Mouse (Mus musculus) spleen, adult 12 weeks (tissue): ENCODE measurements around the gene Rbm28.

Source experiments
- DNase-seq: peaks from one replicate; pipeline ENCODE4 v3.0.0; 2022; ENCODE audit warnings: low spot score

Gene Rbm28

GRCm38 (mm10) chr6:29143608-29144007, 21.2 kb downstream of the Rbm28 start:
- no peak for DNase-seq

- no peak for DNase-seq
These were observed 27.4 kb downstream of the Rbm28 start for GRCm38 (mm10) chr6:29137441-29137840.

- no peak for DNase-seq
These were observed 31.7 kb downstream of the Rbm28 start for GRCm38 (mm10) chr6:29133100-29133499.

- DNase-seq: no peak
These were observed 37.9 kb downstream of the Rbm28 start for GRCm38 (mm10) chr6:29126878-29127426.

GRCm38 (mm10) chr6:29119990-29120389, 44.8 kb downstream of the Rbm28 start:
- DNase-seq: no peak

- no peak for DNase-seq
These were observed 45.8 kb downstream of the Rbm28 start for GRCm38 (mm10) chr6:29118963-29119362.

GRCm38 (mm10) chr6:29118231-29118630, 46.6 kb downstream of the Rbm28 start:
- no peak for DNase-seq

GRCm38 (mm10) chr6:29117417-29118104, 47.2 kb downstream of the Rbm28 start:
- no peak for DNase-seq

- no peak for DNase-seq
These were observed 49.0 kb downstream of the Rbm28 start for GRCm38 (mm10) chr6:29115756-29116155.

GRCm38 (mm10) chr6:29111501-29111900, 53.3 kb downstream of the Rbm28 start:
- DNase-seq: no peak

- DNase-seq: no peak
These were observed 56.4 kb downstream of the Rbm28 start for GRCm38 (mm10) chr6:29108376-29108775.

- no peak for DNase-seq
These were observed 63.5 kb downstream of the Rbm28 start for GRCm38 (mm10) chr6:29101248-29101864.

- DNase-seq: no peak
These were observed 64.4 kb downstream of the Rbm28 start for GRCm38 (mm10) chr6:29100423-29100822.

- no peak for DNase-seq
These were observed 65.2 kb downstream of the Rbm28 start for GRCm38 (mm10) chr6:29099536-29100170.

GRCm38 (mm10) chr6:29092904-29093303, 71.9 kb downstream of the Rbm28 start:
- DNase-seq: no peak

- no peak for DNase-seq
These were observed 72.6 kb downstream of the Rbm28 start for GRCm38 (mm10) chr6:29092234-29092633.

- no peak for DNase-seq
These were observed 76.7 kb downstream of the Rbm28 start for GRCm38 (mm10) chr6:29087921-29088709.

GRCm38 (mm10) chr6:29084401-29084800, 80.4 kb downstream of the Rbm28 start:
- no peak for DNase-seq

- no peak for DNase-seq
These were observed 81.9 kb downstream of the Rbm28 start for GRCm38 (mm10) chr6:29082776-29083354.

- no peak for DNase-seq
These were observed 82.9 kb downstream of the Rbm28 start for GRCm38 (mm10) chr6:29081826-29082363.

GRCm38 (mm10) chr6:29079291-29079690, 85.5 kb downstream of the Rbm28 start:
- DNase-seq: no peak

GRCm38 (mm10) chr6:29074133-29074469, 90.7 kb downstream of the Rbm28 start:
- DNase-seq: no peak
